Comparison of ENCODE assay signal across 9 mouse cellular contexts in genomic region chr3:102012611-102013211, GRCm38 (mm10). TPM values are rescaled to one million over a fixed set of nuclear protein-coding genes. Genes with fewer than 3 reads are reported as not detected.
A peak's percentile ranks its signal among the peaks of the same experiment; 100 is the strongest.
DNase-seq lines count a peak whose midpoint lies in the region; ATAC-seq and TF ChIP-seq lines count a peak whose summit lies in the region.
"Had no signal": no experiment of that assay in that cellular context is flagged by ENCODE, and none has a peak within 500 bp of the region (broad histone marks: within the 10 kb centered on the region; RNA-seq: fewer than 3 reads in every experiment).

No protein-coding gene starts in this region.

- no peak for TF ChIP-seq CTCF in midbrain, postnatal 0 days (IDR thresholded peaks at IDR 0.05)

- under 1% methylated on average over 53 of the region's 53 CpGs for WGBS in embryonic facial prominence, embryonic 15.5 days
- under 1% methylated on average over 53 of the region's 53 CpGs for WGBS in midbrain, postnatal 0 days

- H3K4me3 ChIP-seq in brown adipose tissue, adult 24 weeks (ENCODE audit: insufficient read depth, low read depth, low read length) = peak overlapping the region; percentile 27; the same call in 1 of the 2 replicates
- H3K4me3 ChIP-seq in embryonic facial prominence, embryonic 15.5 days (replicated peaks) = peak overlapping the region; percentile 38
- peak overlapping the region; percentile 41 for H3K4me3 ChIP-seq in midbrain, postnatal 0 days (ENCODE audit: low read depth, low read length)

- no peaks in the 10 kb centered on the region for H3K36me3 ChIP-seq in embryonic facial prominence, embryonic 15.5 days
- no peaks in the 10 kb centered on the region for H3K36me3 ChIP-seq in midbrain, postnatal 0 days (ENCODE audit: insufficient read depth, low read length)

- H3K4me2 ChIP-seq in embryonic facial prominence, embryonic 15.5 days (replicated peaks) = peak overlapping the region; percentile 61
- H3K4me2 ChIP-seq in midbrain, postnatal 0 days (ENCODE audit: low read depth, low read length, poor library complexity, severe bottlenecking) = peak overlapping the region; percentile 64

- H3K27me3 ChIP-seq in embryonic facial prominence, embryonic 15.5 days = peaks cover 83% of the 10 kb centered on the region
- peaks cover 12% of the 10 kb centered on the region; the same call in 1 of the 2 replicates for H3K27me3 ChIP-seq in midbrain, postnatal 0 days (ENCODE audit: insufficient read depth, low read length)

- no peak for ATAC-seq in embryonic facial prominence, embryonic 15.5 days (ENCODE audit: insufficient number of reproducible peaks, low FRiP score, low TSS enrichment, low read depth)
- 0 out of 2 replicates have a peak, but pooled peaks have one; percentile 24 for ATAC-seq in midbrain, postnatal 0 days (ENCODE audit: low FRiP score)
- no peak; the same call in 1 of the 2 replicates for ATAC-seq in granulocyte monocyte progenitor cell, adult 5-6 weeks (replicated peaks; ENCODE audit: poor library complexity, severe bottlenecking)

- H3K4me1 ChIP-seq in brown adipose tissue, adult 24 weeks (ENCODE audit: control insufficient read depth, insufficient read depth, insufficient read length, low read length) = no peaks in the 10 kb centered on the region
- peaks cover 23% of the 10 kb centered on the region for H3K4me1 ChIP-seq in embryonic facial prominence, embryonic 15.5 days
- no peaks in the 10 kb centered on the region; the same call in 1 of the 2 replicates for H3K4me1 ChIP-seq in midbrain, postnatal 0 days (ENCODE audit: insufficient read depth, low read length)

- no peak overlapping the region for H3K9ac ChIP-seq in embryonic facial prominence, embryonic 15.5 days
- H3K9ac ChIP-seq in midbrain, postnatal 0 days (replicated peaks; ENCODE audit: low read length, poor library complexity, severe bottlenecking) = peak overlapping the region; percentile 68

- DNase-seq in layer of hippocampus, adult 9-11 months = peak; percentile 8
- no peak for DNase-seq in layer of hippocampus, adult 11-12 months (ENCODE audit: low spot score)
- peak; percentile 25 to 51 for DNase-seq in kidney, postnatal 4 days
- DNase-seq in midbrain, postnatal 0 days (ENCODE audit: low spot score) = peak; percentile 76
- no peak for DNase-seq in c-Kit-positive CD71-positive TER-119-positive erythroid progenitor cells, embryonic 14.5 days (ENCODE audit: low spot score)

- no peaks in the 10 kb centered on the region for H3K9me3 ChIP-seq in embryonic facial prominence, embryonic 15.5 days (replicated peaks)
- H3K9me3 ChIP-seq in midbrain, postnatal 0 days (ENCODE audit: low read length) = no peaks in the 10 kb centered on the region

- H3K27ac ChIP-seq in brown adipose tissue, adult 24 weeks (replicated peaks; ENCODE audit: low read depth, low read length) = no peak overlapping the region
- H3K27ac ChIP-seq in embryonic facial prominence, embryonic 15.5 days (replicated peaks) = no peak overlapping the region
- H3K27ac ChIP-seq in midbrain, postnatal 0 days (ENCODE audit: low read depth, low read length) = peak overlapping the region; percentile 84

RNA-seq across cellular contexts. Expression of gene Nhlh2, which starts 2.8 kb away (rescaled TPM):
- polyA plus RNA-seq in brown adipose tissue, adult 24 weeks (2012; ENCODE audit: insufficient read depth, insufficient read length, missing spikeins) = not detected in 2 replicates
- polyA plus RNA-seq in embryonic facial prominence, embryonic 15.5 days (2015; fragmentation: Nextera tagmentation; extraction: Ambion mirVana) = 4.4 and 5.8 TPM in 2 replicates
- total RNA-seq in midbrain, postnatal 0 days (2014; rRNA removed) = 18.8 and 21.2 TPM in 2 replicates
- polyA plus RNA-seq in midbrain, postnatal 0 days (2015; fragmentation: Nextera tagmentation; extraction: Ambion mirVana) = 12.8 and 16.0 TPM in 2 replicates
- total RNA-seq in granulocyte monocyte progenitor cell, adult 5-6 weeks (2014; fragmentation: Nextera tagmentation) = not detected in 2 replicates
- total RNA-seq in granulocyte monocyte progenitor cell, adult 5-6 weeks (2017) = not detected in 2 replicates
- total RNA-seq: hematopoietic stem cell, adult 5-6 weeks had no signal

Comparison
In these comparisons a context has a peak if more than half of its experiments do, and no peak if none do; other contexts are left out.
1. DNase-seq: peak in layer of hippocampus, adult 9-11 months (single experiment), kidney, postnatal 4 days (2 of 2) and midbrain, postnatal 0 days (single experiment); none in layer of hippocampus, adult 11-12 months (single experiment) and c-Kit-positive CD71-positive TER-119-positive erythroid progenitor cells, embryonic 14.5 days (single experiment).
2. Peak in every context shown above with its lines, with median percentiles within 50 percentile points of each other: H3K4me3 ChIP-seq.